Mouse (Mus musculus): Measurements from ENCODE around the gene Ric8b.

Gene Ric8b

DNA sequence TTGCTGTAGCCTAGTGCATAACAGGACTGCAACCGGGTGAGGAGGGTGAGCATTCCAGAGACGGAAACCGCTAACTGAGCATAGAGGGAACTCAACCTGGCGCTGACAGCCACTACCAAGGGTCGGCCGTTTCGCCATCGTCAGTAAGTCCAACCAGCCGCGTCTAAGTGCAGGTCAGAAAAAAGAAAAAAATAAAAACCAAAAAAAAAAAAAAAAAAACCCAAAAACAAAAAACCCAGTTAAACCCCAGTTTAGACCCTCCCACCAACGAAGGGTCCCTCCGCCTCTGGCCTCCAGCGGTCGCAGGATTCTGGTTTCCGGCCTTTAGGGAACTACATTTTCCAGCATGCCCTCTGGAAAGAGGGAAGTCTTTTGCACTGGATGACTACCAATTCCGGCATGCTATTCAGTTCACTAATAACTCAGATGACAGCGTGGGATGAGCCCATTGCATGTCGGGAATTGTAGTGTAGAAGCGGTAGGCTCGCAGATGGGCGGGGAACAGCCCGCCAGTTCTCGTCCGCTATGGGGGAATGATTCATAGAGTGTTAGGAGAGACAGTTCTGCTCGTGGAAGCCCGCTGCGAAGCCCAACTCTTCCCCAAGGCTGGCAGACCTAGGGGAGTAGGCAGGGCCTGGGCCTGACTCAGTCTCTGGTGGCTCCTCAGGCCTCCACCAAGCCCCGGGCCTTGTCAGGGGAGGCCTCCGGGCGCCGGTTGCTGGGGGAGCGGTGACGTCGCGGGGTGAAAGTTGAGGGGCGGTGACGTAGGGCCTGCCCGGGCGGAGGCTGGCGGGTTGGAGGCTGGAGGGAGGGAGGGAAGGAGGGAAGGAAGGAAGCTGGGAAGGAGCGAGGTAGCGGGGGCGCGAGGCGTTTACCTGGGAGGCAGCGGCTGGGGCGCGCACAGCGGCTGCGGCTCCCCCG is at the start of gene Ric8b:
TSS of gene Ric8b (plus strand) at position 807 of the 921 bp plus-strand sequence.
- DNase-seq = peak; percentile 94

- no peak for DNase-seq
Observed at GRCm38 (mm10) chr10:84871285-84871684, 46.1 kb upstream of the Ric8b start.

- DNase-seq = no peak
Observed at GRCm38 (mm10) chr10:84871921-84872320, 45.5 kb upstream of the Ric8b start.

- DNase-seq = no peak
Observed at GRCm38 (mm10) chr10:84879823-84880571, 37.4 kb upstream of the Ric8b start.

DNA sequence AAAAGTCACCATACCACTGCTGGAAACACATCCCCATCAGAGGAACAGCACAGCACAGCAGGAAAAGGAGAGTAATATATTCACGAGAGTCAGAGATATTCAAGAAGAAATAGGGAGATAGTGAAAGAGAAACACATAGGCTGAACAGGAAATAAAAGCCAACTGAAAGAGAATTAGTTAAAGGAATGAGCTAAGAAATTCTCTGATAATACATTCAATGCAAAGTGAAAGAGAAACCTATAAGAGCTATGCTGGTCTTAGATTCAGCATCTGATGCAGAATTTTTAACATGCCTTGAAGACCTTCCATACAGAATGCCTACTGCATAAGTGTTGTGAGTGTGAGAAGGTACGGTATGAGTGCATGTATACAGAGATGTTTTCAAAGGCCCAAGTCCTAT is 34.9 kb upstream of the Ric8b start:
- DNase-seq = no peak

DNA sequence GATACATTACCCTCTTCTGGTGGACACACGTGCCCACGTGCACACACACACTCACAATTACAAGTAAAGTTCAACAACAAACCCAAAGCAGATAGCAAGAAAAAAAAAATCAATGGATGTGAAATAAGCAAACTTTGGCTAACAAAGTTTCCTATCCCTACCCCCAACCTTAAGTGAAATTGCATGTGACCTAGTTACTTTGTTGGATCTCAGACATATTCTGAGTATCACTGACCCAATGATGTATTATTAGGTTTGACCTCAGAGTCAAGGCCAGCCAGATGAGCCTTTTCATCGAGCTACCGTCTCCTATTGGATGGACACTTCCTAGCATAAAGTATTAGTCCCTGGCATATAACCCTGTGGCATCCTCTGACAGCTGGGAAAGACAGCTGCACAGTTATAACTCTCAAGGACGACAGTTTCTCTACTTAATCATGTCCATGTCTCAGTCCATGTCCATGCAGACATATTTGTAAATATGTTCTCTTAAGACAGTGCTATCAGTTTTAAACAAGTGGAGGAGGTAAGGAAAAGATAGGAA is 32.0 kb upstream of the Ric8b start:
- DNase-seq = no peak

GRCm38 (mm10) chr10:84886221-84886627 is 31.2 kb upstream of the Ric8b start:
- no peak for DNase-seq

DNA sequence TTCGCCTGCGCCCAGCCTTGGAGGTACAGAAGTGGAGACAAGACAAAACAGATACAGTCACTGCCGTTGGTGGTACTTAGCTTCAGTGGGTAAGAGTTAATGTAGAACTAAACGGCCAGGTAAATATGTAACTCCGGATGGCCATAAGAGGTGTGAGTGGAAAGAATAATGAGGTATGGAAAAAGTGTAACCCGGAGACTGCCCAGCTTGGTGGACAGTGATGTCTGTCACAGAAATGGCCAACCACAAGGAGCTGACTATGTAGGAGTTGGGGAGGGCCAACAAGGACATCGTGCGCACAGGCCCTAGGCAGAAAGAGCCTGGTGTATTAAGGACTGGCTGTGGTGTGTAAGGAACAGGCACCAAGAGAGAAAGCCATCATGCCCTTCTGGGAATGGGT is 30.6 kb upstream of the Ric8b start:
- DNase-seq = no peak

DNA sequence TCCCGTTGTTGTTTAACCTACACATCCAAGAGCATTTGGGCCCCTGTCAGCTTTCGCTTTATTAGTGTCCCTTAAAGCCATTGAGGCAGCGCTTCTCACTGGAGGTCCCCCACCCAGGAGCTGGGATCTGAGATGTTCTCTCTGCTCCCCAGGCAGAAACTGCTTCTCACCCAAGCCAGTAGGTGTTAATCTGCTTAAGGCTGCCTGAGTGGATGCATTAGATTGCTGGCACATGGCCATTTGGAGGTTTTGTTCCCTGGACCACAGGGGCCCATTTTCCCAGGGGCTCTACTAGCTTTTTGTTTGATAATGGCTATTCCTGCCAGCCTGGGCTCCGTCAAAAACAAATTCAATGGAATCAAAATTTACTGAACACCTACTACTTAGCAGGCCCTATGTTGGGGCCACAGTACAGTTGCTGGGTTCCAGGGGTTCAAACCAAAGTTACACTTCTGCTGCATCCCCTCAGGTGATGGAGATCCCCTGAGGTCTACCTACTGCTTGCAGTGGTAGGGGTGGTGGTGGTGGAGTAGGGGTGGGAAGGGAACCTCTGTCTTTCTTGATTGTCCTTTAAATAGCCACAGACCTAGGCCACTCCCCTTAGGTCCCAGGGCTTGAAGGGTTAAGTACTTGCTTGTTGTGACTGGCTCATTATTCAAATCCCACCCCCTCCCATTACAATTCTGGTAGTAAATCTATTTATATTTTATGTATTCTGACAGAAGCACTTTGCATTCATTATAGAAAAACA is 28.1 kb upstream of the Ric8b start:
- no peak for DNase-seq

GRCm38 (mm10) chr10:84895810-84896358 is 21.5 kb upstream of the Ric8b start:
- no peak for DNase-seq

DNA sequence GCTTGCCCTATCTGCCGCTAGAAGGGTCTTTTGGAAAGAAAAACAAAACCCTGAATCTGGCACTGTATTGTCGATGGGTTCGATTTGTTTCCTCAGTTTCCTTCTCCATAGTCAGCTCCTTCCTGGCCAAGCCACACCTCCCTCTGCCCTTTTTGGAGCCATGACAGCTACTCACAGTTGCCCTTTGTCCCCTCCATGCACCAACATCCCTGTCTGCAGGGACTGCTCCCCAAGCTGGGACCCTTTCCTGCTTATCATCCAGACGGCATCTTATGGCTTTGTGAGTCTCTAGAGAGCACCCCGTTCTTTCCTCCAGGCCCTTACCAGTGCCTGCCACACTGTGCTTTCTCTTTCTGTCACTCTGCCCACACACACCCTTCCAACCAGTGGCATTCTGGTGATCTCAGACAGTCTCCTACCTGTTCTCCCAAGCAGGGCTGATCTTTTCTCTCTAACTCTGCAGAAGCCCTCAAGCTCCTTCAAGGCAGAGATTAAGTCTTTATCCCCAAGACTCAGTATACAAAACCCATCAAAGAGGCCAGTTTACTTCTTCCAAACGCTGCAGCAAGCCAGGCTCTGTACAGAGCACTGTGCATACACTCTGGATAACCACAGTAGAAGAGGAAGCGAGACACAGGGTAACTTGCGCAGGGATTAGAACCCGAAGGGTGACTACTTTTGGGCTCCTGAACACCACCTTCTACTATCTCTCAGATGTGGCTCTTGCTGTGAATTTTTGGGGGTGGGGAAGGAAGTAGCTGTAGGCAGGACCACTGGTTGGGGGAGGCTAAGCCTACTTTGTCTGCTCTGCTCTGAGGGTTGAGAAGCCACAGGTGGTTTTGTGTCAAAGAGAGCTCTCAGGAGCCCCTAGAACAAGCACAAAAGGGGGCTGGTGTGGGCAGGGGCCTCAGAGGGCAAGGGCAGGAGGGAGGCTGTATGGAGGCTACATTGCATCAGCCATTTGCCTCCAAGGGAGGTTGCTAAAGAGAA is 20.2 kb upstream of the Ric8b start:
- DNase-seq = peak; percentile 54

- peak; percentile 28 for DNase-seq
Observed at GRCm38 (mm10) chr10:84898144-84898979, 19.1 kb upstream of the Ric8b start.

DNA sequence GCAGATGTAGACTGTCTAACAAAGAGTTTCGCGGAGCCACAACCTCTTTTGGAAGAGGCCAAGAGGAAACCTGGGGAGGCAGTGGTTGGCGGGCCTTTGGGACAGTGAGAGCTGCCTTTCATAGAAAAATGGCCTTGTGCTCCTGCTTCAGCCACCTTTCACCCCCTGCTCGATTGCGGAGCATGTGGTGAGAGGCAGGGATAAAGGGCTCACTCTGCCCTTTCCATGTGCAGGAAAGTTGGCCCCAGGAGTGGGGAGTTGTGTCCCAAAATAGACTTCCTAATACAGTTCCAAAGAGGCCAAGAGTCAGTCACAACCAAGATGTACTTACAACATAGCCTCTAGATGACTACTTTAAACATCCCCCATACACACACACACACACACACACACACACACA is 15.7 kb upstream of the Ric8b start:
- DNase-seq = no peak

GRCm38 (mm10) chr10:84902213-84902612 is 15.2 kb upstream of the Ric8b start:
- DNase-seq = no peak

DNA sequence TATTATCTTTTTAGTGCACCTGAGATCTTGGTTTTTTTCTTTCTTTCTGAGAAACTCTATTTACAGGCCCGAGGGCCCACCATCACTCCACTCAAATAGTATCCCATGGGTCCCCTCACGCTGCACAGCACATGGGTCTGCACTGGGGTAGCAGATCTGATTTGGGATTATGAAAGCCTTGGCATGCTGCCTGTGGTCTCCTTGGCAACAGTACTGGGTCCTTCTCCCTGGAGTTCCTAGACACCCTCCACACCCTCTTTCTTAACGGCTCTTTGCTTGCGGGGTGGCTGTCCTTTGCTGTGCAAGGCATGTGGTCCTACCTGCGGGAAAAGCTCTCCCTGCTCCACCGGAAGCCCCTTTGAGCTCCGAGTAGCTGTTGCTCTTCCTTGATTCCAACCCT is 14.1 kb upstream of the Ric8b start:
- no peak for DNase-seq

GRCm38 (mm10) chr10:84903742-84904141 is 13.7 kb upstream of the Ric8b start:
- DNase-seq = peak; percentile 57

DNA sequence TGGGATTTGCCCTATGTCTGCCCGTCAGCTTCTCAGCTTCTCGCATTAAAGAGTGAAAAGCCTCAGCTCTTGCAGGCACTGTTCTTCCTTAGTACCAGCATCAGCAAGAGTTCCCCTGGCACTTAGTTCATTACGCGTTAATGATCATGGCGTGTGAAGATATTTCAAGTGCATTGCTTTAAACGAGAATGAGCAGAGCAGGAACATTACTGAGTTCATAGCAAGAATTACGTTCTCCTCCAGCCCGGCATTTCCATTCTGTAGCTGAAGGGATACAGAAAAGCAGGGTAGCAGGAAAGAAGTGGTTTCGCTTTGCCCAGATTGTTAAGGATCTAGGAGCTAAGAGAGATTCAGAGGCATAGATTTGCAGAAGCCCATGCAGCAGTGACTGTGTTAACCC is 10.5 kb upstream of the Ric8b start:
- no peak for DNase-seq

- no peak for DNase-seq
Observed at GRCm38 (mm10) chr10:84908006-84908405, 9.4 kb upstream of the Ric8b start.

GRCm38 (mm10) chr10:84908471-84908870 is 8.9 kb upstream of the Ric8b start:
- no peak for DNase-seq

- DNase-seq = no peak
Observed at GRCm38 (mm10) chr10:84909021-84909801, 8.2 kb upstream of the Ric8b start.

All from thymus, postnatal 4 days (tissue).